Mouse (Mus musculus): ENCODE measurements around the gene Trpm8.

GRCm38 (mm10) chr1:88229986-88230385 is 47.5 kb upstream of the Trpm8 start:
- TF ChIP-seq CTCF (IDR thresholded peaks at IDR 0.05; ENCODE audit: extremely low read depth, insufficient read depth, insufficient read length, insufficient replicate concordance), result no peak
- TF ChIP-seq POLR2A (IDR thresholded peaks at IDR 0.05; ENCODE audit: low read depth, low read length), result no peak

All from spleen, adult 2 months (tissue).